Mouse (Mus musculus): ENCODE results near the gene Bcl7c.
A peak's percentile ranks its signal among the peaks of the same experiment; 100 is the strongest.

Gene Bcl7c

GRCm38 (mm10) chr7:127714816-127715215 is 6.1 kb upstream of the Bcl7c start:
- DNase-seq, result peak; percentile 80

GRCm38 (mm10) chr7:127712461-127713385 is 4.0 kb upstream of the Bcl7c start, which contains the start of gene Ctf1:
Ctf1 (plus strand) TSS chr7:127712736.
- peak; percentile 98 for DNase-seq

GRCm38 (mm10) chr7:127711456-127711855 is 2.7 kb upstream of the Bcl7c start:
- peak; percentile 78 for DNase-seq

- DNase-seq, result peak; percentile 67
Measured at GRCm38 (mm10) chr7:127711031-127711430, 2.3 kb upstream of the Bcl7c start.

- DNase-seq, result peak; percentile 91
Measured at GRCm38 (mm10) chr7:127709261-127709979, 687 bp upstream of the Bcl7c start.

- DNase-seq, result no peak
Measured at GRCm38 (mm10) chr7:127707957-127708206, 851 bp downstream of the Bcl7c start.

- peak; percentile 91 for DNase-seq
Measured at GRCm38 (mm10) chr7:127707045-127707956, 1.4 kb downstream of the Bcl7c start.

- DNase-seq, result peak; percentile 85
Measured at GRCm38 (mm10) chr7:127705706-127706105, 3.0 kb downstream of the Bcl7c start.

- peak; percentile 88 for DNase-seq
Measured at GRCm38 (mm10) chr7:127704598-127704997, 4.1 kb downstream of the Bcl7c start.

GRCm38 (mm10) chr7:127703561-127704178 is 5.1 kb downstream of the Bcl7c start:
- peak; percentile 85 for DNase-seq

GRCm38 (mm10) chr7:127700712-127701331 is 7.9 kb downstream of the Bcl7c start:
- peak; percentile 49 for DNase-seq

GRCm38 (mm10) chr7:127698986-127699385 is 9.7 kb downstream of the Bcl7c start:
- DNase-seq, result peak; percentile 64

GRCm38 (mm10) chr7:127693730-127694129 is 15.0 kb downstream of the Bcl7c start:
- DNase-seq, result peak; percentile 53

GRCm38 (mm10) chr7:127693290-127693689 is 15.4 kb downstream of the Bcl7c start:
- peak; percentile 75 for DNase-seq

GRCm38 (mm10) chr7:127691221-127691989 is 17.3 kb downstream of the Bcl7c start:
- DNase-seq, result peak; percentile 99

GRCm38 (mm10) chr7:127689626-127690280 is 19.0 kb downstream of the Bcl7c start:
- peak; percentile 88 for DNase-seq

- peak; percentile 80 for DNase-seq
Measured at GRCm38 (mm10) chr7:127688935-127689334, 19.8 kb downstream of the Bcl7c start.

GRCm38 (mm10) chr7:127686740-127687449 is 21.8 kb downstream of the Bcl7c start:
- DNase-seq, result peak; percentile 84

GRCm38 (mm10) chr7:127685304-127686018 is 23.3 kb downstream of the Bcl7c start:
- peak; percentile 93 for DNase-seq

Data from heart, adult 11 months (tissue).